Mouse (Mus musculus): Measurements from ENCODE around the gene Cdt1. TPM values are rescaled to one million over a fixed set of nuclear protein-coding genes. Genes with fewer than 3 reads are reported as not detected.

The Cdt1 gene
- polyA plus RNA-seq, 1 experiment, result 79.5 TPM

DNA sequence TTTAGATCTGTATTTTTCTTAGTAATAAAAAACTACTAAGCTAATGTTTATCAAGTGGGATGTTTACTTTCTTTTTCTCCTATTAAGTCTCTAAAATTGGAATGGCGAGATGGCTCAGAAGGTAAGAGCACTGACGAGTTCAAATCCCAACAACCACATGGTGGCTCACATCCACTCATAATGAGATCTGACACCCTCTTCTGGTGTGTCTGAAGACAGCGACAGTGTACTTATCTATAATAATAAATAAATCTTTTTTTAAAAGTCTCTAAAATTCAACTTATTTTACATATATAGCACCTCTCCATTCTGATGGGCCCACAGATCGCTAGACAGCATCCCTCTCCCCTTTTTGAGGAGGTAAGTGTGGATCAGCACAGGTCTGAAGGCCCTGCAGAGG is 42.4 kb downstream of the Cdt1 start:
- Histone ChIP-seq H3K27me3 (ENCODE audit: control insufficient read depth, insufficient read depth, insufficient read length) (no peaks in the 10 kb centered on the region), H3K79me3 (ENCODE audit: low read depth) (no peaks in the 10 kb centered on the region), H3K79me2 (ENCODE audit: control insufficient read depth, insufficient read depth) (no peaks in the 10 kb centered on the region), H3K4me3 (ENCODE audit: insufficient read depth, poor library complexity, severe bottlenecking) (no peak overlapping the region), H3ac (ENCODE audit: control insufficient read depth, insufficient read length, low read depth) (no peak overlapping the region), H3K36me3 (ENCODE audit: control insufficient read depth, insufficient read depth) (no peaks in the 10 kb centered on the region)
- TF ChIP-seq USF1 (IDR thresholded peaks at IDR 0.05; ENCODE audit: low read depth), result no peak
- no peak for TF ChIP-seq CTCF (IDR thresholded peaks at IDR 0.05; ENCODE audit: control insufficient read depth, insufficient read depth, insufficient read length)
- no peak for TF ChIP-seq MYOG (IDR thresholded peaks at IDR 0.05; ENCODE audit: control insufficient read depth, extremely low read depth, insufficient read length)
- no peak for TF ChIP-seq MAX (IDR thresholded peaks at IDR 0.05)
- no peak for TF ChIP-seq MYOD1 (IDR thresholded peaks at IDR 0.05; ENCODE audit: control insufficient read depth, insufficient read length, low read depth)
- no peak for TF ChIP-seq FOSL1 (IDR thresholded peaks at IDR 0.05; ENCODE audit: insufficient read depth, low read length, poor library complexity, severe bottlenecking)

DNA sequence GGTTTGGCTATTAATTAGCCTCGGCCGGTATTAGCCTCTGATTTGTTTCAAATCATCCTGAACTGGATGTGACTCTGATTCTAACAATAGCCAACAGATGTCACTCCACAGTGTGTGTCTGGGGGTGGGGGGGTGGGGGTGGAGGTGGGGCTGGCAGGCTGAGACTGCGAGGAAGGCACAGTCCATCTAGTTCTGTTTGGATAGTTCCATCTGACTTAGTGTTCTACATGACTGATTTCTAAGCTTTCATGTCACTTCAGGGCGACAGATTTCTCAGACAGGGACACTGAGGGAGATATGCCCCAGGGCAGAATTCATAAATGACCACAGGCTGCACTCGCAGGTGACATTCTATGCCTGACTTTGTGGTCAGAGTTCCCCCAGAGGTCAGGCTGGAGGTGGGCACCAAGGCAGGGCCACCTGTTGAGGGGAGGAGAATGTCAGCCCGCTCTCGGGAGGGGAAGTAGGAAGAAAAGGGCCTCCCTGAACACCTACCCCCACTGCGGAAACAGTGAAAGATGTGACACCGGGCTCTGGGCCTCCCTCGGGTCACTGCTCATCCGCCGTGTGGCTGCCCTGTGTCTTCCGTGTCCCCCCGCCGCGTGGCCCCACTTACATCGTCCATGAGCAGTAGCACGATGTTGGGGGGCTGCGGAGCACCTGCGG is 42.9 kb downstream of the Cdt1 start:
- H3K79me2 ChIP-seq (ENCODE audit: control insufficient read depth, insufficient read depth), result no peaks in the 10 kb centered on the region
- H3ac ChIP-seq (ENCODE audit: control insufficient read depth, insufficient read length, low read depth), result peak overlapping the region; percentile 80
- H3K4me3 ChIP-seq (ENCODE audit: insufficient read depth, poor library complexity, severe bottlenecking), result peak overlapping the region; percentile 56
- no peak for TF ChIP-seq MYOD1 (IDR thresholded peaks at IDR 0.05; ENCODE audit: control insufficient read depth, insufficient read length, low read depth)
- no peak for TF ChIP-seq USF1 (IDR thresholded peaks at IDR 0.05; ENCODE audit: low read depth)
- no peak for TF ChIP-seq MYOG (IDR thresholded peaks at IDR 0.05; ENCODE audit: control insufficient read depth, extremely low read depth, insufficient read length)
- no peak for TF ChIP-seq CEBPB (IDR thresholded peaks at IDR 0.05; ENCODE audit: low read depth)
- no peak for TF ChIP-seq MAX (IDR thresholded peaks at IDR 0.05)
- TF ChIP-seq CTCF (IDR thresholded peaks at IDR 0.05; ENCODE audit: control insufficient read depth, insufficient read depth, insufficient read length), result no peak
- no peak for TF ChIP-seq FOSL1 (IDR thresholded peaks at IDR 0.05; ENCODE audit: insufficient read depth, low read length, poor library complexity, severe bottlenecking)
- H3K36me3 ChIP-seq (ENCODE audit: control insufficient read depth, insufficient read depth), result no peaks in the 10 kb centered on the region
- H3K79me3 ChIP-seq (ENCODE audit: low read depth), result no peaks in the 10 kb centered on the region
- no peaks in the 10 kb centered on the region for H3K27me3 ChIP-seq (ENCODE audit: control insufficient read depth, insufficient read depth, insufficient read length)

DNA sequence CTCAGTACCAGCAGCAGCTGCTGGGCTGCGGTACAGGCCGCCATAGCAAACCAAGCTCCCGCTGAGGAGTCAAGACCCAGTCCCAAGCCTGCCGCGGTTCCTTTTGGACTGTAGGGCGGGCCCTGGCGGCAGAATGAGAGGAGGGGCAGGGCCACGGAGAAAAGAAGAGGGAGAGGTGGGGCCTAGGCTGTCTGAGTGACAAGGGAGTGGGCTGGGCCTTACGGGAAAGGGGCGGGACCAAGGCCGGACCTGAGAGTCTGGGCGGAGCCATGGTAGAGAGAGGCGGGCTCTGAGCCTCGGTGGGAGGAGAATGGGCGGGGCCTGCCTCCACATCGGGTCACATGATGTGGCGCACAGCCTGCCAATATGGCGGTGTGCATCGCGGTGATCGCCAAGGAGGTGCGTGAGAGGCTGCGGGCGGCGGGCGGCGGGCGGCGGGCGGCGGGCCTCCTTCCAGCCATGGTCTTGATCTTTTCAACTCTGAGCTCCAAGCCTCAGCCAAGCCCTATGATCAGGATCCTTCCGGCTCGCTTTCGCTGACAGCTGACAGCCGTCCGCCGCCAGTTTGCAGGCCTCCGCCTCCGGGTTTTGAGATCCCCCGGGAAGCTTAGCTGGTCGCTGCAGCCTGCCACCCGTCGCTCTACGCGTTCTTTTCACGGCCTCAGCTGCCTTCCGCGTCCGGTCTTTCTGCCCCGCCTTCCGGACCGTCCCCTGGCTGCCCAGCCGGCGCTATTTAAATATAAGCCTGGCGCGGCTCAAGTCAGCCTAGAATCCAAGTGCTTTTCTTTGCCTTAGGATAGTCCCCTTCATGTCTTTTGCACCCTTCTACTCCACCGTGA is 43.7 kb downstream of the Cdt1 start, which contains the start of the genes Galns and Trappc2l:
Gene Galns, minus strand, starts transcription at position 169 of the 839 bp plus-strand sequence.
Gene Trappc2l, plus strand, starts transcription at position 346 of the 839 bp plus-strand sequence.
- Histone ChIP-seq H3K27me3 (ENCODE audit: control insufficient read depth, insufficient read depth, insufficient read length) (no peaks in the 10 kb centered on the region), H3K79me3 (ENCODE audit: low read depth) (no peaks in the 10 kb centered on the region), H3K79me2 (ENCODE audit: control insufficient read depth, insufficient read depth) (no peaks in the 10 kb centered on the region), H3K4me3 (ENCODE audit: insufficient read depth, poor library complexity, severe bottlenecking) (peak within 1 kb of the TSS; percentile 56), H3K36me3 (ENCODE audit: control insufficient read depth, insufficient read depth) (no peaks in the 10 kb centered on the region), H3ac (ENCODE audit: control insufficient read depth, insufficient read length, low read depth) (peak within 1 kb of the TSS; percentile 80)
- peak; percentile 69 for TF ChIP-seq USF1 (IDR thresholded peaks at IDR 0.05; ENCODE audit: low read depth)
- no peak for TF ChIP-seq MYOG (IDR thresholded peaks at IDR 0.05; ENCODE audit: control insufficient read depth, extremely low read depth, insufficient read length)

DNA sequence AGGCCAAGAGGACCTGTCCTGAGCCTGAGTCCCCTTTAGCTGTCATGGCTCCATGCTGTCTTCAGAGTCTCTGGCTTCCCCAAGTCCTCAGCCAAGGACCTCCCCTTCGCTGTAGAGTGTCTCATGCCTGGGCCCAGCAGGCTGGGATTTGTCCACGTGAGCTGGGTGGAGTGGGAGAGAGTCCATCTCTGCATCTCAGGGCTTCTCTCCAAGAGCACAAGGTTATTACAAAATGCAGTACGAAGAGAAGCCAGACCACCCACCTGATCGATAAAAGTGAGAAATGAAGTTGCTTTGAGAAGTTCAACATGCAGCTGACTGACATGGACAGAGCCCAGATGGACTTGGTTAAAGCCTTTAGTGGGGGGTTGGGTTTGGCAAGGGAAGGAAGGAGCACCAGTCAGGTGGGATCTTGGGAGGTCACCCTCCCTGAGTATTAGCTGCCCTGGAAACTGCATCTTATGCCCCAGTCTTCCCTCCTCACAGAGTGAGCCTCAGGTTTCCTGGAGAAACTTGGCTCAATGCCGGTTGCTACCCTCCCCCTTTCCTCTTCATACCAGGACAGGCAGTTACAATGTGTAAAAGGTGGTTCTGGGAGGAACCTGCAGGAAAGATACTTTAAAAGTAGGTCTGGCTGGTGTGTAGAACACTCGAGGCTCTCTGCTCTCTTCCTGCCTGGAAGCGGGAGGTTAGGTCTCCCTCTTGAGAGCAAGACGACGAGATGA is 48.5 kb downstream of the Cdt1 start:
- H3K79me2 ChIP-seq (ENCODE audit: control insufficient read depth, insufficient read depth), result no peaks in the 10 kb centered on the region
- H3K4me3 ChIP-seq (ENCODE audit: insufficient read depth, poor library complexity, severe bottlenecking), result no peak overlapping the region
- no peak overlapping the region for H3ac ChIP-seq (ENCODE audit: control insufficient read depth, insufficient read length, low read depth)
- no peaks in the 10 kb centered on the region for H3K27me3 ChIP-seq (ENCODE audit: control insufficient read depth, insufficient read depth, insufficient read length)
- no peaks in the 10 kb centered on the region for H3K36me3 ChIP-seq (ENCODE audit: control insufficient read depth, insufficient read depth)
- H3K79me3 ChIP-seq (ENCODE audit: low read depth), result no peaks in the 10 kb centered on the region
- TF ChIP-seq FOSL1 (IDR thresholded peaks at IDR 0.05; ENCODE audit: insufficient read depth, low read length, poor library complexity, severe bottlenecking) (no peak), MYOG (IDR thresholded peaks at IDR 0.05; ENCODE audit: control insufficient read depth, extremely low read depth, insufficient read length) (no peak), CEBPB (IDR thresholded peaks at IDR 0.05; ENCODE audit: low read depth) (no peak), MYOD1 (IDR thresholded peaks at IDR 0.05; ENCODE audit: control insufficient read depth, insufficient read length, low read depth) (no peak), CTCF (IDR thresholded peaks at IDR 0.05; ENCODE audit: control insufficient read depth, insufficient read depth, insufficient read length) (no peak), USF1 (IDR thresholded peaks at IDR 0.05; ENCODE audit: low read depth) (no peak), MAX (IDR thresholded peaks at IDR 0.05) (no peak)

DNA sequence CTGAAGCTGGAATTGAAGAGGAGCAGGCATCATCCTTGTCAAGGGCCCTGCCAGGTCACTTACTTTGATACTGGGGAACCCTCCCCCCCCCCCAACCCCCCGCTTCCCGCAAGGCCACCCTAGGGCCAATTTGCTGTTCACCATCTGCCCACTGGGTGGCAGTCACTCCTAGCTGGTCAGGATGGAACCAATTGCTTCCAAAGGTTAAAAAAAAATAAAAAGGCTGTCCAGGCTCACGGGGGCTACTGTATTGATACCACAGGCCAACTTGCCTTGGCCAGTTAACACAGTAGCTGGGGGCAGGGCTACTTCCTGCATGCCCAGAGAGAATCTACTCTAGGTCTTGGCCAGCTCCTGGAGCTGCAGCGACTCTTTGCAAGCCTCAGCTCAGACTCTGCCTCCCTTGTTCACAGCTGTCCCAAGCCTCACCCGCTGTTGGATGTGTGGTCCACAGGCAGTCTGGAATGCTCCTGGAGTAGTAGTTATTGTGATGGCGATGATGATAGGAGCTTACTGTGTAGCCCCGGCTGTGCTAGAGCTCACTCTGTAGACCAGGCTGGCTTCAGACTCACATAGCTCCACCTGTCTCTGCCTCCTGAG is 50.2 kb downstream of the Cdt1 start:
- H3K27me3 ChIP-seq (ENCODE audit: control insufficient read depth, insufficient read depth, insufficient read length), result no peaks in the 10 kb centered on the region
- H3K79me2 ChIP-seq (ENCODE audit: control insufficient read depth, insufficient read depth), result no peaks in the 10 kb centered on the region
- peak; percentile 45 for TF ChIP-seq CTCF (IDR thresholded peaks at IDR 0.05; ENCODE audit: control insufficient read depth, insufficient read depth, insufficient read length)
- no peak for TF ChIP-seq MYOD1 (IDR thresholded peaks at IDR 0.05; ENCODE audit: control insufficient read depth, insufficient read length, low read depth)
- no peak for TF ChIP-seq CEBPB (IDR thresholded peaks at IDR 0.05; ENCODE audit: low read depth)
- no peak for TF ChIP-seq MYOG (IDR thresholded peaks at IDR 0.05; ENCODE audit: control insufficient read depth, extremely low read depth, insufficient read length)
- TF ChIP-seq MAX (IDR thresholded peaks at IDR 0.05), result no peak
- no peak for TF ChIP-seq USF1 (IDR thresholded peaks at IDR 0.05; ENCODE audit: low read depth)
- H3ac ChIP-seq (ENCODE audit: control insufficient read depth, insufficient read length, low read depth), result no peak overlapping the region
- H3K79me3 ChIP-seq (ENCODE audit: low read depth), result no peaks in the 10 kb centered on the region
- H3K36me3 ChIP-seq (ENCODE audit: control insufficient read depth, insufficient read depth), result no peaks in the 10 kb centered on the region
- no peak overlapping the region for H3K4me3 ChIP-seq (ENCODE audit: insufficient read depth, poor library complexity, severe bottlenecking)

All from C2C12 (cell line).